Mouse (Mus musculus) hindbrain, embryonic 15.5 days (tissue): ENCODE measurements around the gene Rif1. TPM values are rescaled to one million over a fixed set of nuclear protein-coding genes. Genes with fewer than 3 reads are reported as not detected.

Experiments
- ATAC-seq: fragments of 200-750 bp; cut with Nextera tagmentation; 2 replicates; pipeline ENCODE4 v1.8.0; 2017; ENCODE audit warnings: low read depth, moderate number of reproducible peaks, moderate TSS enrichment; ENCODE audit not compliant: low FRiP score
- H3K27ac ChIP-seq: fragments of 300-500 bp; sonication (generic); replicated peaks from 2 replicates; pipeline ENCODE4 v1.5.1; 2015; ENCODE audit warnings: mild to moderate bottlenecking, inconsistent platforms
- H3K27me3 ChIP-seq: fragments of 300-500 bp; sonication (generic); 2 replicates; pipeline ENCODE4 v1.6.1; 2015; ENCODE audit warnings: control low read depth, inconsistent platforms
- H3K36me3 ChIP-seq: fragments of 300-500 bp; sonication (generic); 2 replicates; pipeline ENCODE4 v1.6.1; 2015; ENCODE audit warnings: control low read depth, inconsistent platforms
- H3K4me1 ChIP-seq: fragments of 300-500 bp; sonication (generic); replicated peaks from 2 replicates; pipeline ENCODE4 v1.6.1; 2015; ENCODE audit warnings: control low read depth, inconsistent platforms
- H3K4me2 ChIP-seq: fragments of 300-500 bp; sonication (generic); 2 replicates; pipeline ENCODE4 v1.6.1; 2015; ENCODE audit warnings: moderate library complexity, mild to moderate bottlenecking, inconsistent platforms
- H3K4me3 ChIP-seq: fragments of 300-500 bp; sonication (generic); 2 replicates; pipeline ENCODE4 v1.5.1; 2015; ENCODE audit warnings: mild to moderate bottlenecking, inconsistent platforms
- H3K9ac ChIP-seq: fragments of 300-500 bp; sonication (generic); 2 replicates; pipeline ENCODE4 v1.6.1; 2015; ENCODE audit warnings: inconsistent platforms
- H3K9me3 ChIP-seq: fragments of 300-500 bp; sonication (generic); 2 replicates; pipeline ENCODE4 v1.6.1; 2016; ENCODE audit warnings: control low read depth, inconsistent platforms
- WGBS: fragments of 180-500 bp; shearing (Covaris S2); methylation state at CpG from one replicate; pipeline ENCODE4 v1.1.7; 2015; 5-methylcytosine and 5-hydroxymethylcytosine counted together
- polyA plus RNA-seq: library from polyadenylated mRNA; unstranded; fragments of >200 nt; fragmentation: Nextera tagmentation; extraction: Ambion mirVana; gene quantifications from 2 replicates; pipeline ENCODE4 v1.2.1, GENCODE M21; 2015

Rif1 gene
- 18.7 and 22.5 TPM in 2 replicates for polyA plus RNA-seq

DNA sequence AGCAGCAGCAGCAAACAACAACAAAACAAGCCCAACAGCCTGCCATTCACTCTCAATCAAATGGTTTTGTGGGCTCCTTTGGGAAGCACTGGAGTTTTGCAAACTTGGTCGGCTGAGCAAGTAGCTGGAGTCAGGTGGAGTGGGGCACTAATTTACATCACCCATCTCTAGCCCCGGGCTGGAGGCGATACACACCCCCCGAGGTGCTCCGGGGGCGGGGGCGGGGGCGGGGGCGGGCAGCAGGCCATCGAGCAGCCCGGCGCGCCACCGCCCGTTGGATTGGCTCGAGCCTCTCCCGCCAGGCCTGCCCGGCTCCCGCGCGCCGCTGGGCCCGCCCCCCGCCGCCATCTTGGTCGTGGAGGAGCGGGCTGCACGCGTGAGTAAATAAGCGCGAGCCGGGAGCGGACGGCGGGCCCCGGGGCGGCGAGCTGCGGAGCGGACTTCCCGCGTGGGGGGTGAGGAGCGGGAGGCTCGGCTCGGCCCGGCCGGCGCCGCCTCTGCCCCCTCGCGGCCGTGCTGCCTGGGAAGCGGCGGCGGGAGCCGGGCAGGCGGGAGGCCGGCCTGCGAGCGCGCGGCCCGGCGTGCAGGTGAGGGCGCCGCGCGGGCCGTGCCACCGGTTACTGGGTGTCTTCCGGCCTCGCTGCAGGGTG lies at the start of gene Rif1:
TSS of gene Rif1 (plus strand) at position 342 of the 650 bp plus-strand sequence.
- Histone ChIP-seq H3K4me2 (peak within 1 kb of the TSS; percentile 78), H3K4me3 (peak within 1 kb of the TSS; percentile 100), H3K27ac (peak within 1 kb of the TSS; percentile 81), H3K36me3 (peaks cover 11% of the 10 kb centered on the region; the same call in 1 of the 2 replicates), H3K9ac (peak within 1 kb of the TSS; percentile 88), H3K27me3 (no peaks in the 10 kb centered on the region), H3K9me3 (no peaks in the 10 kb centered on the region), H3K4me1 (peaks cover 23% of the 10 kb centered on the region)
- under 1% methylated on average over 62 of the region's 72 CpGs for WGBS
- peak; percentile 97 for ATAC-seq

DNA sequence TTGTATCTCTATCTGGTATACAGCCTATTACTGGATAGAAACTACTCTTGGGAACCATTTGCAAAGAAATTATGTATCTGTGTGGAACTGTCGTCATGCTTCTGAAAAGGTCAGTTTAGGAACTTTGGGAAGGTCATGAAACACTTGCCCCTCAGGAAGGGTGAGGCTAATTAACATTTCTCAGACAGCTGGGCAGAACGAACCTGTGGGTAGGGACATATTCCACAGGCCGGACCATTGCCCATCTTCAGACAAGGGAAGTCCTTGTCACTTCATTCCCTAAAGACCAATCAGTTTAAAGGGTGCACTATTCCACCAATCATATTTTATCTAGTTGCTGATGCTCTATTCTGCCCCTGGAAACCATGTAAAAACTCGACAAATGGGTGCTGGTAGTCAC lies 45.6 kb upstream of the Rif1 start:
- H3K27me3 ChIP-seq = no peaks in the 10 kb centered on the region
- H3K4me3 ChIP-seq = no peak overlapping the region
- H3K4me2 ChIP-seq = no peak overlapping the region
- H3K27ac ChIP-seq = no peak overlapping the region
- no peaks in the 10 kb centered on the region for H3K9me3 ChIP-seq
- 65% methylated on average over 4 of the region's 4 CpGs for WGBS
- H3K4me1 ChIP-seq = no peaks in the 10 kb centered on the region
- no peak overlapping the region for H3K9ac ChIP-seq
- ATAC-seq = no peak
- H3K36me3 ChIP-seq = no peaks in the 10 kb centered on the region

DNA sequence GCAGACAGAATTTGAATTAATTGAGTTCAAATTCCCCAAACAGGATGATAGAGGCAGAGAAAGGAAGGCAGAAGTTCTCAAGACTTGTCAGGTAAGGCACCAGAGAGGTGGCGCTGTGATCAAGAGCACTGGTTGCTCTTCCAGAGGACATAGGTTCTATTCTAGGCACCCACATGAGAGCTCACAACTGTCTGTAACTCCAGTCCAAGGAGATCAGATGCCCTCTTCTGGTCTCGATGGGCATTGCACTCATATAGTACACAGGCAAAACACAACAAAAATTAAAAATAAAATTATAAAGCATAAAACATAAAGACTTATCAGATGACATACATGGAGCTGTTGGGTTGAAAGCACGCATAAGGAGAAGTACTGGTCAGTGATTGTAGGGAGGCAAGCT lies 43.2 kb upstream of the Rif1 start:
- Histone ChIP-seq H3K4me1 (no peaks in the 10 kb centered on the region), H3K27me3 (no peaks in the 10 kb centered on the region), H3K9ac (no peak overlapping the region), H3K9me3 (no peaks in the 10 kb centered on the region), H3K36me3 (no peaks in the 10 kb centered on the region), H3K27ac (no peak overlapping the region), H3K4me3 (no peak overlapping the region), H3K4me2 (no peak overlapping the region)
- 94% methylated on average over 3 of the region's 3 CpGs for WGBS
- ATAC-seq = no peak

DNA sequence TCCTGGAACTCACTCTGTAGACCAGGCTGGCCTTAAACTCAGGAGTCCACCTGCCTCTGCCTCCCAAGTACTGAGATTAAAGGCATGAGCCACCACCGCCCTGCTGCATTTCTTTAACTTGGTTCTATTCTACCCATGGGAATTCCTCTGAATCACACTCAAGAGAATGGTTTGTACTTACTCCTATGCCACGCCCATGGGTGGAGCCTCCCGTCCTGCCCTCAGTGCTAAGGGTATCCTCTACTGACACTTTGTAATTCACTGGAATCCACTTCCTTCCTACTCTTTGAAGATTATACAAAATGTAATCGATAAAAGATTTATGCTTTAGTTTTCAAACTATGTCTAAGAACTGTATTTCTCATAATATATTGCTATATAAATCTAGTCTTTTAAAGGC lies 41.1 kb upstream of the Rif1 start:
- no peak overlapping the region for H3K9ac ChIP-seq
- 87% methylated on average over 4 of the region's 4 CpGs for WGBS
- no peaks in the 10 kb centered on the region for H3K4me1 ChIP-seq
- no peak overlapping the region for H3K27ac ChIP-seq
- no peaks in the 10 kb centered on the region for H3K27me3 ChIP-seq
- no peaks in the 10 kb centered on the region for H3K9me3 ChIP-seq
- no peak overlapping the region for H3K4me3 ChIP-seq
- no peaks in the 10 kb centered on the region for H3K36me3 ChIP-seq
- H3K4me2 ChIP-seq = no peak overlapping the region
- ATAC-seq = no peak

DNA sequence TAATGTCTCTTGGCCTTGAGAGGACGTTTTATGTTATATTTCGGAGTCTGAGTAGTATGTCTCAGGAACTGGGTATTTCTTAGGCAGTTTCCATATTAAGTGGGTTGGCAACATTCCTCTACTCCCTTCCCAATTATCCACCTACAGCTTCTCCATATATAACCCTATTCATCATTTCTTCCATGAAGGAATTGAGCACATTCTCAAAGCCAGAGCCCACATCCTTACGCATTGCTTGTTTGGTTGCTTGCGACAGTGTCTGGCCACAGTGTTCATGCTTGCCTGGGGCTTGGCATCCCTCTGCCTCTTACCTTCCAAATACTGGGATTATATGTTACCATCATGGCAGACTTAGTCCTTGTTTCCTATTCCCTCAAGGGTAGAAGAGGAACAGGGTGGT lies 38.0 kb upstream of the Rif1 start:
- Histone ChIP-seq H3K4me1 (0 out of 2 replicates have a peak, but pooled peaks cover 6% of the 10 kb centered on the region), H3K4me2 (no peak overlapping the region), H3K4me3 (no peak overlapping the region), H3K9me3 (no peaks in the 10 kb centered on the region), H3K27ac (no peak overlapping the region), H3K9ac (no peak overlapping the region), H3K27me3 (no peaks in the 10 kb centered on the region), H3K36me3 (no peaks in the 10 kb centered on the region)
- WGBS = 92% methylated on average over 4 of the region's 4 CpGs
- no peak for ATAC-seq

DNA sequence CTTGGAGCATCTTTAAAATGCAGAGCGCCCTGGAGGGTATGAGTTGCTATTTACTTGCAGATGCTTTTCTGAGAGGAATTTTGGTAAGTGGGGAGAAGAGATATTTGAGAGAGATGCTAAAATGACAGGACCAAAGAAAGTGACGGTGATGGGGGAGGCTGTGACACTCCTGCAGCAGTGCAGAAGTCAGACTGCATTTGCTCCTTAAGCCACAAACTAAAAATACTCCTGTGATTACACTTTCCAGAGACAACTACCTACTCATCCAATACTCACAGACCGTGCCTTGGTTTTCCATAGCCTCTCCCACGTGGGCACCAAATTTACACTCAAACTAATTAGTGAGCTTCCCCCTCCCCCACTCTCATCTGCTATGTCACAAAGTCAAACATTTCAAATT lies 37.5 kb upstream of the Rif1 start:
- H3K4me3 ChIP-seq = no peak overlapping the region
- H3K4me1 ChIP-seq = 0 out of 2 replicates have a peak, but pooled peaks cover 6% of the 10 kb centered on the region
- H3K9ac ChIP-seq = no peak overlapping the region
- WGBS = 67% methylated on average over 4 of the region's 4 CpGs
- no peak overlapping the region for H3K4me2 ChIP-seq
- no peaks in the 10 kb centered on the region for H3K9me3 ChIP-seq
- no peak for ATAC-seq
- no peak overlapping the region for H3K27ac ChIP-seq
- no peaks in the 10 kb centered on the region for H3K36me3 ChIP-seq
- no peaks in the 10 kb centered on the region for H3K27me3 ChIP-seq

DNA sequence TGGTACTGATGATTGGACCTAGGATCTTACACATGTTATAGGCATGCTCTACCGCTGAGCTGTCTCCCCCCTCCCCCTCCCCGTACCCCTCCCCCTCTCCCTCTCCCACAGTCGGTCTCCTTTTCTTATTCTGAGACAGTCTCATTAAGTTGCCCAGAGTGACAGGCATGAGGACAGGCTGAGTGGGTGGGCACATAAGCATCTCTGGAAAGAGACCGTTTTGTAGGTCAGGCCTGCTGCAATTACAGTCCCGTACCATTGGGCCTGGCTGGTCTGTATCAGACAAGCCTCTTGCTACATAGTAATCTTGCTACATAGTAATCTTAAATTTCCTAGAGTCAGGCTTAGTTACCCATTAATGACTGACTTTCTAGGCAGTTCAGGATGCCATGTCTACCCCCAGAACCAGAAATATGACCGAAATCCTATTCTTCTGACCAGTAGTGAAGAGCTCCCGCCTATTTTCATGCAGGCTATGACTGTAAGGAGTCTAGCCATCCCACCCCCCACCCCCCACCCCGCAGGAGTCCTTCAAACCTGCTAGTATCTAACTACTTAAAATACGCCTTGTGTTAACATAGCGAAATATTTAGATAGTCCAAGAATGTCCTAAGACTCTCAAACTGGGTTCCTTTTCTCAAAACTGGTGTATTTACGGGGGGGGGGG lies 35.6 kb upstream of the Rif1 start:
- no peaks in the 10 kb centered on the region for H3K36me3 ChIP-seq
- no peaks in the 10 kb centered on the region for H3K27me3 ChIP-seq
- H3K4me1 ChIP-seq = 0 out of 2 replicates have a peak, but pooled peaks cover 6% of the 10 kb centered on the region
- no peak overlapping the region for H3K9ac ChIP-seq
- H3K9me3 ChIP-seq = no peaks in the 10 kb centered on the region
- no peak overlapping the region for H3K4me3 ChIP-seq
- peak overlapping the region; percentile 61; the same call in 1 of the 2 replicates for H3K4me2 ChIP-seq
- 44% methylated on average over 10 of the region's 11 CpGs for WGBS
- no peak overlapping the region for H3K27ac ChIP-seq
- peak; percentile 71 for ATAC-seq

DNA sequence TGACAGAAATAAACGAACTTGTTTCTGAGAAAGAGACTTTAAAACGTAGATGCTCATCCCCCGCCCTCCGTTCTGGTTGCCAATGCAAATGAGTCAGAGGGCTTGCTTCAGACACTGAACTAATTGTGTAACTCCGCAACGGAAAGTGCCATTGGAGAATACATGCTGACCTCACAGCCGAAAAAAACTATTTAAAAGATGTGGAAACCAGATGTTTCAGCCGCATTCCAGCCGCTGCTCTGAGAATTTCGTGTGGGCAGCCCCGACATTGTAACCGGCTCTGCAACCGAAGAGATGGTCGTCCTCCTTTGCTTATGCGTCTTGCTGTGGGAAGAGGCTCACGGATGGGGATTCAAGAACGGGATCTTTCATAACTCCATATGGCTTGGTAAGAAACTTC lies 34.8 kb upstream of the Rif1 start, which contains the start of gene Tnfaip6:
TSS of gene Tnfaip6 (plus strand) at position 128 of the 400 bp plus-strand sequence.
- no peaks in the 10 kb centered on the region for H3K36me3 ChIP-seq
- H3K27me3 ChIP-seq = no peaks in the 10 kb centered on the region
- H3K9ac ChIP-seq = peak within 1 kb of the TSS; percentile 14; the same call in 1 of the 2 replicates
- H3K9me3 ChIP-seq = no peaks in the 10 kb centered on the region
- WGBS = under 1% methylated on average over 17 of the region's 17 CpGs
- peak within 1 kb of the TSS; percentile 37 for H3K4me3 ChIP-seq
- peak within 1 kb of the TSS; percentile 61 for H3K4me2 ChIP-seq
- H3K27ac ChIP-seq = no peak within 1 kb of the TSS
- 0 out of 2 replicates have a peak, but pooled peaks cover 6% of the 10 kb centered on the region for H3K4me1 ChIP-seq
- ATAC-seq = peak; percentile 72; the same call in 1 of the 2 replicates

DNA sequence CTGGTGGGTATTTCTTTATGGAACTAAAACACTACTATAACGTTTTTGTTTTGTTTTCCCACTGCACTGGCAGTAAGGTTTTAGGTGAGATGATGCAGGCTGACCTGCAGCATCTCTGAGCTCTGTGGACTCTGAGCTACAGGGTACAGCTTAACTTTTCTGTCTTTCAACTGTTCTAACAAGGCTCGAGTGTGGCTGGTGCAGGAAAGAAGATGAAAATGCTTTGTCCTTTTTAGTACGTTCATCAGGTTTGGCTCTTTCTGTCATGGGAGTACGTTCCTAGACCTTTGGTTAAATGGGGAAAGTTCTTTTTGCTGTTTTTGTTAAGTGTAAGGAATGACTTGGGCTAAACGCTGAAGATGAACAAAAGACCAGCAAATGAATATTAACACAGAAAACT lies 34.1 kb upstream of the Rif1 start:
- Histone ChIP-seq H3K36me3 (no peaks in the 10 kb centered on the region), H3K4me2 (peak overlapping the region; percentile 61), H3K4me1 (0 out of 2 replicates have a peak, but pooled peaks cover 6% of the 10 kb centered on the region), H3K4me3 (peak overlapping the region; percentile 5; the same call in 1 of the 2 replicates), H3K27me3 (no peaks in the 10 kb centered on the region), H3K27ac (no peak overlapping the region), H3K9ac (no peak overlapping the region), H3K9me3 (no peaks in the 10 kb centered on the region)
- 22% methylated on average over 5 of the region's 5 CpGs for WGBS
- ATAC-seq = no peak

DNA sequence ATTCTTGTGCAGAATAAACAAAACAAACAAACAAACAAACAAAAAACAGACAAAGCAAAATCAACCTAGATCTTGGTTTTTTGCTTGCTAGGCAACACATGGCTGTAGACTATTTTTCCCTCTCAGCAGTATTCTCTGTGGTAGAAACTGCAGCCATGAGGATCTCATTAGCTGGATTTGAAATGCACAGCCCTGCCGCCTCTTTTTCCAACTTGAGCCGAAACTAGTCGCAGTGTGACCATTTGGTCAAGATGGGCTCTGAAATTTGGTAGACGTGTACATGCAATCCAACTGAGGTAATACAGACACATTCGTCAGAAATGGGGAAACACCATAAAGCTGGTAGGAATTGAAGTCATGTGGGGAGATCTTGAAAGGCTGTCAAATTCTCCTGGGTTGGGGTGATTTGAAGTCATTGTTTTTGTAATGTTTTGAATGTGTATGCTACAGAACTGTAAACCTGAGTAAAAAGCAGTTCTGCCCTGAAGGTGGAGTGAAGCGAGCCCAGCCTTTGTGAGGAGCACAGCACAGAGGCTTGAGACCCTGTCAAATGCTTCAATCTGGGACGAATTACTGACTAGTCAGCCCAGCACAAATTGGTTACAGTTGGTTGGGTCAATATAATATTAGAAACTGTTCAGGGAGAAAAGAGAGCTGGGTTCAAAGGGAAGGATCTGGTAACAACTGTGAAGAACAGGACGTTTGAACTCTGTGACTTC lies 33.4 kb upstream of the Rif1 start:
- WGBS = 23% methylated on average over 8 of the region's 8 CpGs
- no peak overlapping the region for H3K4me3 ChIP-seq
- no peak for ATAC-seq

DNA sequence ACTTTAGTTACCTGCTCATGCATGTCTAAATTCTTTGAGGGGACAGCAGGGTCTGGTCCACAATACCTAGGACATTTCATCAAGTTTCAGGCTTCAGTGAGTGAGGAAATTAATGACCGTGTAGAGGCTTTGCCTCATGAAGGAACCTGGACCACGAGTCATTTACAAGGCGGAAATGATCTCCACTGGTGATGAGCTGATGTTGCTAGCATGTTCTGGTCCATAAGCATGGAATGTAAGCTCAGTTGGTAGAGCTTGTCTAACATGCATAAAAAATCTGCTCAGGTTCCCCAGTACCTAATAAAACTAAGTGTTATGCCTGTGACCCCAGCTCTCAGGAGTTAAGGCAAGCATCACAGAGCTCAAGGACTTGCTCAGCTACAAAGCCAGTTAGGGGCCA lies 30.5 kb upstream of the Rif1 start:
- H3K27me3 ChIP-seq = no peaks in the 10 kb centered on the region
- 0 out of 2 replicates have a peak, but pooled peaks cover 6% of the 10 kb centered on the region for H3K4me1 ChIP-seq
- no peak overlapping the region for H3K27ac ChIP-seq
- H3K36me3 ChIP-seq = no peaks in the 10 kb centered on the region
- H3K4me3 ChIP-seq = no peak overlapping the region
- no peaks in the 10 kb centered on the region for H3K9me3 ChIP-seq
- 72% methylated on average over 3 of the region's 3 CpGs for WGBS
- no peak overlapping the region for H3K4me2 ChIP-seq
- H3K9ac ChIP-seq = no peak overlapping the region
- no peak for ATAC-seq

More for the DNA sequence above, 33.4 kb upstream of the Rif1 start:
- Histone ChIP-seq H3K27ac (no peak overlapping the region), H3K36me3 (no peaks in the 10 kb centered on the region), H3K9me3 (no peaks in the 10 kb centered on the region), H3K9ac (no peak overlapping the region), H3K4me1 (0 out of 2 replicates have a peak, but pooled peaks cover 6% of the 10 kb centered on the region), H3K27me3 (no peaks in the 10 kb centered on the region), H3K4me2 (peak overlapping the region; percentile 61)

DNA sequence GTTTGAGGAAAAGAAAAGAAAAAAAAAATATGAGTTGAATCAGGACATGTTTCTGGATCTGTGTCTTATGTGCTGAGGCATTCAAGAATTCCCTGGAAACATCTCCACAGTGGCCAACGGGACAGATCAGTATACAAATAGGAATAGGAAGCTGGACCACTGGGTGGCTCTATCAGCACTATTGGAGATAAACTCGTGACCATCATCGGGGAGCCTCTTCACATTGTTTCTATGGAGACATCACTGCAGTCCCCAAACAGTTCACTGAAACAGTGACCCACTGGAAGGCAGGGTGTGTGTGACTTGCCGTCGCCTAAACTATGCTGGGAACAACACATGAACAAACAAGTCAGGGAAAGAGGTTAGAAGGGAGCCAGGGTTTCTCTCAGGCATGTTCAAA lies 29.9 kb upstream of the Rif1 start:
- no peaks in the 10 kb centered on the region for H3K36me3 ChIP-seq
- no peak overlapping the region for H3K4me3 ChIP-seq
- no peak for ATAC-seq
- 47% methylated on average over 5 of the region's 5 CpGs for WGBS
- 0 out of 2 replicates have a peak, but pooled peaks cover 6% of the 10 kb centered on the region for H3K4me1 ChIP-seq
- H3K4me2 ChIP-seq = no peak overlapping the region
- no peak overlapping the region for H3K27ac ChIP-seq
- H3K9ac ChIP-seq = no peak overlapping the region
- no peaks in the 10 kb centered on the region for H3K27me3 ChIP-seq
- H3K9me3 ChIP-seq = no peaks in the 10 kb centered on the region
